Mouse (Mus musculus) thymus, adult 2 months (tissue): Measurements from ENCODE around the gene Cenpm. TPM values are rescaled to one million over a fixed set of nuclear protein-coding genes. Genes with fewer than 3 reads are reported as not detected.
A peak's percentile ranks its signal among the peaks of the same experiment; 100 is the strongest.

Experiments
- DNase-seq: peaks from one replicate; pipeline ENCODE4 v3.0.0; 2021
- H3K27ac ChIP-seq: fragments of 200-500 bp; 2 replicates; pipeline ENCODE4 v1.5.1; 2012; ENCODE audit warnings: low read length, control low read depth; ENCODE audit not compliant: control insufficient read depth, insufficient read depth
- H3K27me3 ChIP-seq: fragments of 200-500 bp; 2 replicates; pipeline ENCODE4 v1.6.1; 2012; ENCODE audit warnings: mild to moderate bottlenecking, low read length, moderate library complexity, mixed read lengths; ENCODE audit not compliant: control insufficient read depth, insufficient read depth
- H3K36me3 ChIP-seq: fragments of 200-500 bp; 2 replicates; pipeline ENCODE4 v1.6.1; 2012; ENCODE audit warnings: mild to moderate bottlenecking, low read length, moderate library complexity; ENCODE audit not compliant: control insufficient read depth, insufficient read depth
- H3K4me1 ChIP-seq: fragments of 200-500 bp; replicated peaks from 2 replicates; pipeline ENCODE4 v1.6.1; 2012; ENCODE audit warnings: low read length; ENCODE audit not compliant: control insufficient read depth, insufficient read depth
- H3K4me3 ChIP-seq: fragments of 200-500 bp; 2 replicates; pipeline ENCODE4 v1.5.1; 2012; ENCODE audit warnings: mild to moderate bottlenecking, low read length, control low read depth, moderate library complexity; ENCODE audit not compliant: control insufficient read depth, insufficient read depth
- CTCF ChIP-seq: fragments of 200-500 bp; IDR thresholded peaks from 2 replicates; pipeline ENCODE4 v1.5.1; 2012; ENCODE audit warnings: mild to moderate bottlenecking, control low read depth, low read length, moderate library complexity, borderline replicate concordance; ENCODE audit not compliant: control insufficient read depth, poor library complexity, insufficient read depth; ENCODE audit errors: extremely low read depth
- POLR2A ChIP-seq: fragments of 200-500 bp; IDR thresholded peaks from 2 replicates; pipeline ENCODE4 v1.6.1; 2012; ENCODE audit warnings: mild to moderate bottlenecking, low read length, control low read depth, moderate library complexity; ENCODE audit not compliant: control insufficient read depth, poor library complexity, insufficient read depth; ENCODE audit errors: extremely low read depth
- WGBS: fragments of 180-500 bp; shearing (Covaris S2); methylation state at CpG from one replicate; pipeline ENCODE4 v1.1.7; 2018; 5-methylcytosine and 5-hydroxymethylcytosine counted together
- polyA plus RNA-seq: library from polyadenylated mRNA; depleted of rRNA; stranded (reverse); fragments of >200 nt; gene quantifications from 2 replicates; pipeline ENCODE4 v1.2.3, GENCODE M21; 2012

Cenpm gene
- polyA plus RNA-seq, 1 experiment: 44.8 TPM

DNA sequence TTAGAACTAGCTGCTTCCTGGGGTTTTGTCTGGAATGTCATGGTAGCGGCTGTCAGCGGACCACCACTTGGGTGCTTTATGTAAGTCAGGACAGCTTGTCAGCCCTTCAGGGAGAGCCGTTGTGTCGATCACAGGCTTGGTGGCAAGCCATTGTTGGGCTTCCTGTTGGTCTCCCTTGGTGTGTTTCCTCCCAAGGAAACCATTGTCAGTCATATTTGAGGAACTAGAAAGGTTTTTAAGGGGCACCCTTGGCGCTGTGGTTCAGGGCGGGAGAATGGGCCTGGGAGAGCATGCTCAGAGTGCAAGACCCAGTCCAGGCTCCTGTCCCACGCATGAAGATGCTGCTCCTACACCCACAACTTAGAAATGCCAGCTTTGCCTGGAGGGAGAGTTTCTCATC, 46.2 kb downstream of the Cenpm start:
- TF ChIP-seq POLR2A (no peak), CTCF (no peak)
- no peaks in the 10 kb centered on the region for H3K4me1 ChIP-seq
- no peak overlapping the region for H3K4me3 ChIP-seq
- H3K27ac ChIP-seq: no peak overlapping the region
- peaks cover 64% of the 10 kb centered on the region for H3K36me3 ChIP-seq
- no peaks in the 10 kb centered on the region for H3K27me3 ChIP-seq
- WGBS: 54% methylated on average over 7 of the region's 7 CpGs
- no peak for DNase-seq

DNA sequence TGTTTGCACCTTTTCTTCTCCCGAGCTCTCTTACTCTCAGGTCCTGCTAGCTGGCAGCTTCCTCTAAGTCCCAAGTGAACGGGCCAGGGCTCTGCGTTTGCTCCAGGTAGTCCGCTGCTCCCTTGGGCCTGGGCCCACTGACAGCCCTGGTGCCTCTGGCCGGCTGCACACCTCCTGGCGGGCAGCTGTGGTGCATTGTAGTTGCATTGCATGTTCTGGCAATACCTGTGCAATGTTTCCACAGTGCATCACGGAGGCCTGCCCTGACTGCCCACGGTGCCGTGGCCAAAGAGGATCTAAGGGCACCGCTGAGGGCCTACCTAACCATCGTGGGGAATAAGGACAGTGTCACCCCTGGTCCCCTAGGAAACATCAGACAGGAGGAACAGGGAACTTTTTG, 46.6 kb downstream of the Cenpm start:
- Histone ChIP-seq H3K36me3 (peaks cover 65% of the 10 kb centered on the region), H3K4me3 (no peak overlapping the region), H3K4me1 (no peaks in the 10 kb centered on the region), H3K27ac (no peak overlapping the region), H3K27me3 (no peaks in the 10 kb centered on the region)
- 68% methylated on average over 11 of the region's 11 CpGs for WGBS
- TF ChIP-seq POLR2A (no peak), CTCF (no peak)
- no peak for DNase-seq

DNA sequence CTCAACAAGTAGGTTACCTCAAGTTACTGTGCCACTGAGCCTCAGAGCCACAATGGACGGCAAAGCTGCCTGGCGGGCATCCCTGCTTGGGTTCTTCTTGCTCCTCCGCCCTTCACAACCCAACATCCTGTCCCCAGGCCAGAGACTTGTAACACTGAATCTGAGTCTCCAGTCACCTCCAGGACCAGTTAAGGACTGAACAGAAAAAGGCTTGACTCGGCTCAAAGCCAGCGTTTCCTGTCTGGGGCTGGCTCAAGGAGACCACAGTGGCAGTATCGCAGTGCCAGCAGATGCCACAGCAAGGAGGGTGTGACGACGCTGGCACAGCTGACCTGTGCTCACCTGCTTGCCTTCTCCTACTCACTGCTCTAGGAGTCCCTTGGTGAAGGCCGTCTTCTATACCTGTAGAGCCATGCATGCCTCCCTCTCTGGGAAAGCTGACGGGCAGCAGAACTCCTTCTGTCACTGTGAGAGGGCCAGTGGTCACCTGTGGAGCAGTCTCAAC, 47.2 kb downstream of the Cenpm start:
- H3K36me3 ChIP-seq: peaks cover 71% of the 10 kb centered on the region
- no peaks in the 10 kb centered on the region for H3K27me3 ChIP-seq
- no peak overlapping the region for H3K27ac ChIP-seq
- no peak for DNase-seq
- H3K4me3 ChIP-seq: no peak overlapping the region
- no peak for TF ChIP-seq CTCF
- TF ChIP-seq POLR2A: no peak
- WGBS: 65% methylated on average over 10 of the region's 10 CpGs
- no peaks in the 10 kb centered on the region for H3K4me1 ChIP-seq

DNA sequence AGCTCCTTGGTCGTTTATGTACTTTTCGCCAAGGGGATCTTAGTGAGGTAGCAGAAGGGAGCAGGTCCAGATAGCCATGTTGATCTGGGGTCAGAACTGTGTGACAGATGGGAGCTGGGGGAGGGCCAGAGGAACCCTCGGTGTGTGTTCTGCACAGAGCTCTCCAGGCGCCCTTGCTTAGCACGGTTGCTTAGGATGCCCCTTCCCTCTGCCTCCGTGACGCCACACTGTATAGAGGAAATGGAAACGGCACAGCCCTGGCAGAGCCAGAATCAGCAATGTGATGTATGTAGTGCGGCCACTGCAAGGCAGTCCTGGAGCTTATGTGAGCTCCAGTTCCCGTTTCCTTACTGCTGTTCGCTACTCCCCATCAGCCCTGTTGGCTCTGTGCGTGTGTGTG, 48.2 kb downstream of the Cenpm start:
- 84% methylated on average over 12 of the region's 12 CpGs for WGBS
- no peak for DNase-seq
- Histone ChIP-seq H3K4me3 (no peak overlapping the region), H3K27ac (no peak overlapping the region), H3K4me1 (no peaks in the 10 kb centered on the region), H3K27me3 (no peaks in the 10 kb centered on the region), H3K36me3 (peaks cover 77% of the 10 kb centered on the region)
- TF ChIP-seq POLR2A (no peak), CTCF (no peak)

DNA sequence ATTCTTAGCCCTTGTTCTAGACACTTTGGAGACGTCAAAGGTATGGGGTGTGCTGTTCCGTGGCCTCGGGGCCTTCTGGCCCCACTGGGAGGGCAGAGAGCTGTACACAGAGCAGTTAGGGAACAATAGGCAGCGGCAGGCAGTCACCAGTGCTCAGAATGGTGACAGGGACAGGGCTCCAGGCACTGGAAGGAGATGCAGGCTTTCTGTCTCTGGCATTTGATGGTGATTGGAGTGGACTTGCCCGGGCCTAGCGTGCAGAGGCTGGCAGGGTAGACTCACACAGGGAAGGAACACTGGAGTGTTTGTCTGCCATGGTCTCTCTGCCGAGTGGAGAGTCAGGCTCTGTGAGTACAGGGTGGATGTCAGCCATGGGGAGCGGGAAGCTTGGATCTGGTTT, 51.9 kb downstream of the Cenpm start:
- H3K4me3 ChIP-seq: no peak overlapping the region
- DNase-seq: no peak
- H3K27ac ChIP-seq: no peak overlapping the region
- no peaks in the 10 kb centered on the region for H3K27me3 ChIP-seq
- H3K36me3 ChIP-seq: peaks cover 65% of the 10 kb centered on the region
- WGBS: 98% methylated on average over 8 of the region's 8 CpGs
- no peak for TF ChIP-seq CTCF
- no peak for TF ChIP-seq POLR2A
- 0 out of 2 replicates have a peak, but pooled peaks cover 2% of the 10 kb centered on the region for H3K4me1 ChIP-seq

DNA sequence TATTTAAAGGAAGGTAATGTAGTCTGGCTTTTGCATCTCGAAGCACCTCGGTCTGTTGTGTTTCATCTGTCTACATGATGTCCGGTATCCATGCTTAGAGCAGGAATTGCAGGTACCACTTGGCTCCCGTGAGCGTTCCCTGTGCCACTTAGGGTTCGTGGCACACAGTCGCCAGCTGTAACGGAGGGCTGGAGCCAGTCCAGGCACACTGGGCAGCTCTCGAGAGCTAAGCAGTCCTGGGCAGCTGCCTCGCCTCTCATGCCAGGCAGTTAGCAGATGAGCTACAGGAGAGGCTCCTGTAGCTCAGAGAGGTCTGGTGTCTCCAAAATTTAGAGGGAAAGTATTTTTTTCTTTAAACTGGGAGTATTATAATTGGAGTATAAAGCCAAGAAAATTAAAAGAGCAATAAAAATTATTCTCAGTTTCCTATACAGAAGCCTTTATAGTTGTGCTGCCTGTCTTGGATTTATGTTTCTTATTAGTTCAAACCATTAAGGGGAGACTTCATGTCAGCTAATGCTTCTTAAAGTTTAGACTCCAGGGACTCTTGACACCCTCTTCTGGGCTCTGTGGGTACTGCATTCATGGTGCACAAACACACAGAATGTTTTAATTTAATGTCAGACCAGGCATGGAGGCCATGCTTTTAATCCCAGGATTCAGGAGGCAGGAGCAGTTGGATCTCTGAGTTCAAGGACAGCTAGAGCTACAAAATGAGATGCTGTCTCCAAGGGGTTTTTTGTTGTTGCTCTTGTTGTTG, 55.9 kb downstream of the Cenpm start:
- WGBS: 99% methylated on average over 10 of the region's 10 CpGs
- Histone ChIP-seq H3K27me3 (no peaks in the 10 kb centered on the region), H3K4me3 (no peak overlapping the region), H3K4me1 (peaks cover 12% of the 10 kb centered on the region; the same call in 1 of the 2 replicates), H3K36me3 (peaks cover 59% of the 10 kb centered on the region), H3K27ac (no peak overlapping the region)
- peak; percentile 66 for DNase-seq
- TF ChIP-seq POLR2A (no peak), CTCF (no peak)
